Mouse (Mus musculus): Measurements from ENCODE around the gene Eci1.

DNA sequence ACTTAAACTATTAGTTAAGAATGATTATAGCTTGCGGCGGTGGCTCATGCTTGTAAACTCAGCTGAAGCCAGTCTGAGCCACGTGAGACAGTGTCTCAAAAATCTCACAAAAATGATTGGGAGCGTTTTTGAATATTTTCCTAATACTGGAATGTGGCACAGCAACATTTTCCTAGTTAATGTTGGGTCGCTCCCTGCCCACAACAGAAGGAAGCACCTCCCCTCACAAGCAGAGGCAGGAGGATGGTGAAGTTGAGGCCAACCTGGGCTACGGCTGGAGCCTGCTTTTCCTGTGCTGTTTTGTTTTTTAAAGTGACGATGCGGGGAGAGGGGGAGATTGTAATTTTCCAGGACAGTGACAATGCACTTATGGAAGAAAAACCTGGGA is 723 bp downstream of the Eci1 start:
- TF ChIP-seq POLR2A (IDR thresholded peaks at IDR 0.05; ENCODE audit: low read depth, low read length) (no peak), CTCF (IDR thresholded peaks at IDR 0.05; ENCODE audit: extremely low read depth, insufficient read depth, insufficient read length, insufficient replicate concordance) (no peak)

Data from spleen, adult 2 months (tissue).